Mouse (Mus musculus): ENCODE data around the gene Sos1.

The Sos1 gene

DNA sequence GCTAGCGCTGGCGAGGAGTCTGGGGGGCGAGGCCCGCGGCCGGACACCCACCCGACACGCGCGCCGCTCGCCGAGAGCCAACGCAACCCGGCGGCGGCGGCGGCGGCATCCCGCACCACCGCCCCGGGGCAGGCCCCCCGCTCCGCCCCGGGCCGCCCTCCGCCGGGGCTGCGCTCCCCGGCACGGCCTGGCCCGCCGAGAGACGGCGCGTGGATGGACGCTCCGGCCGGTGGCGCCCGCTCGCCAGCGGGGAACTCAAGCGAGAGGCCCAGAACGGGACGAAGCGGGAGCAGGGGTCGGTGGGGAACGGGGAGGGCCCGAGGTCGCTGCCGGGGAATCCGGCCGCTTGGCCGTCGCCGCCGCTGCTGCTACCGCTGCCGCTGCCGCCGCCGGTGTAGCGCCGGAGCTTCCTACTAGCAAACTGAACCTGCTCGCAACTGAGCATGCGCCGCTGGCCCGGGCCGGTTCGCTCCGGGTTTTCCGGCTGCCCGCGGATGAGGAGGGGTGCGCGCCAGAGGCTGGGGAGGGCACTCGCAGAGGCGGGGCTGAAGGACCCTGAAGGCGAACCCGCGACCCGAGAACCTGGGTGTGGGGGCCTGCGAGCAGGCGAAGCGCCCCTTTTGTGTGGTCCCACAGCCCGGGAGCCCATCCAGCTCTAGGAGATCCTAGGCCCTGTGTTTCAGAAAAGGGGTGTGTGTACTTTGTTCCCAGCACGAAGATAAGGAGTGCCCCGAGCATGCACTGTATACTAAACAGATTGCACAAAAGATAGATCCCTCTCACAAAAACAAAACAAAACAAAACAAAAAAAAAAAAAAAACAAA is at the start of gene Sos1:
TSS of gene Sos1 (minus strand) at position 423 of the 824 bp plus-strand sequence.
- DNase-seq (ENCODE audit: low read depth, low spot score), result peak; percentile 84

DNA sequence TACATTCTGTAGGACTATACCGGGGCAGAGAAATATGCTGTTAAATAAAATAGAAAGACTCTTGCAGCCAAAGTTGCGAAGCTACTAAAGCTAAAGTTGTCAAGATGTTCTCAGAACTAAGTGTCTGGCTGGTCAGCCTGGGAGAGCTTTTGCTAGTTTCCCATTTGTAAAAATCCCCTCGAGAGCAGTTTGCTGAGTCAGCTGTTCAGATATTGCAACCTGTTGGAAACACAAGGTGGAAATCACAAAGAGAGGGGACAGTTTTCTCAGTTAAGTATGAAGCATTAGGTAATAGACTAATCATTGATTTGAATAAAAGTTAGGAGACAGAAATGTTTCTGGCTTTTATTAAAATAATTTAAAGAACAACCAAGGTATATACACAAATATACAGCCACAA is 43.0 kb upstream of the Sos1 start:
- DNase-seq (ENCODE audit: low read depth, low spot score), result no peak

DNA sequence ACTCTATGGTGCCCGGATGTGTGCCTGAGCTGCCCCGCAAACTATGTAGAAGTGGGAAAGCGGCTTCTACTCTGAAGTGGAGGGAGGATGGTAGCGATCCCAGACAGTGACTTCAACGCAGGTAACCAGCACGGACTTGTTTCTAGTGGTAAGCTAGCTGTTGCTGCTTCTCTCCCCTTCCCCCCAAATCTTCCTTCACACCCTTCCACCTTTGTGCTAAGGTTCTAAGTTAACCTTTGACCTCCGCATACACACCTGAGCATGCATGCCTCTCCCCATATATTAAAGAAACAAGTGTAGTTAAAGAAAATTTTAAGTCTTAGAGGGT is 41.9 kb upstream of the Sos1 start:
- DNase-seq (ENCODE audit: low read depth, low spot score), result no peak

DNA sequence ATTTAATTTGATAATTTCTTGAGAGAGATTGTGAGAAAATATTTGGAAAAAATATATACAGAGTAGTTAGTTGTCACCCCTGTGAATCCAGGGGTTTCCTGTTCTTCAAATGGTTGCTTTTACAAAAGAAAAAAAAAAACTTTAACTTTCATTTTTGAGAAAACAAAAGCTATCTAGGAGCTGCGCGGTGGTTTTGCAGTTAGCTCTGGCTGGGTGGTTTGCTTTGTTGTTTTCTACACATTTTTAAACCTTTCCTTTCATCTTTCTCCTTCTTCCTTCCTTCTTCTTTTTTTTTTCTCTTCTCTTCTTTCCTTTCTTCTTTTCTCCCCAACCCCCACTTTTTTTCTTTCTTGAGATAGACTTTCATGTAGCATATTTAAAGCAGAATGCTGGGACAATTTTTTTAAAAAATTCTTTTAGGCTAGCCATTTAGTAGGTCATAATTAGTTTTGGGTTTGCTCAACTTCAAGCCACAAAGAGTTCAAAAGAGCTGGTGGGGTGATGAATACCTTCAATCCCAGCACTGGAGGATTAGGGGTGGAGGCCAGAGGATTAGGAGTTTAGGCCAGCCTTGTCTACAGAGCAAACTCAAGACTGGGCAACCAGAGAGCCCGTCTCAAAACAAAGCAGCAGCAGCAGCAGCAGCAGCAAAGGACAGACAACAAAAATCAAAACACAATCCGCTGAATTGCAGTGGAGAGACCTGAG is 41.4 kb upstream of the Sos1 start:
- DNase-seq (ENCODE audit: low read depth, low spot score), result no peak

DNA sequence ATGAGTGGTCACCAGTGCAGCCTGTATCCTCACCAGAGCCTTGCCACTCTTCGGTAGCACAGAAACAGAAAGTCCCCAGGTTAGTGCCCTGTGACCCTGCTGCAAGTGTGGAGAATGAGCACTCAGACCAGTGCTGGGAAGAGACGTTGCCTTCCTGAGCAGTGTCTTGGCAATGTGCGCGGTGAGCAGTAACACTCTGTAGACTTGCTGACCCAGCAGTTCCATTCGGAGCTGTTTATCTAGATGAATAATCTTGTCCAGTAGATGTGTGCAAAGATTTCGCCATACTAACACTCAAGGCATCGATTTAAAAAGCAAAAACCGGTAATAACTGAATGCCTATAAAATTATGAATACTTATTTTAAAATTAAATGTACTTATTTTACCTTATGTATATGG is 40.3 kb upstream of the Sos1 start:
- no peak for DNase-seq (ENCODE audit: low read depth, low spot score)

DNA sequence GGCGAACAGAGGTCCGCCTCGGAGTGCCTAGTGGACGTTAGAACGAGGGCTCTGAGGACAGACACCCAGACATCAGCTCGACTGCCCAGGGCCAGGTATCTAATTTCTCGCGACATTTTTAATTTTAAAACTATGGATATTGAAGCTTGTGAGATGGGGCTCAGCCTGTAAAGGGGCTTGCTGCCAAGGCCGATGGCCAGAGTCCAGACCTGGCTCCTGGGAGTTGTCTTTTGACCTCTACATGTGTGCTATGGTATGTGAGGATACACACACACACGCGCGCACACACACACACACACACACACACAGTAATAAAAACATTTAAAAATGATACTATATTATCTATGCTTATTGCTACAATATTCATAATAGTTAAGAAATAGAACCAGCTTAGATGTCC is 38.6 kb upstream of the Sos1 start:
- no peak for DNase-seq (ENCODE audit: low read depth, low spot score)

DNA sequence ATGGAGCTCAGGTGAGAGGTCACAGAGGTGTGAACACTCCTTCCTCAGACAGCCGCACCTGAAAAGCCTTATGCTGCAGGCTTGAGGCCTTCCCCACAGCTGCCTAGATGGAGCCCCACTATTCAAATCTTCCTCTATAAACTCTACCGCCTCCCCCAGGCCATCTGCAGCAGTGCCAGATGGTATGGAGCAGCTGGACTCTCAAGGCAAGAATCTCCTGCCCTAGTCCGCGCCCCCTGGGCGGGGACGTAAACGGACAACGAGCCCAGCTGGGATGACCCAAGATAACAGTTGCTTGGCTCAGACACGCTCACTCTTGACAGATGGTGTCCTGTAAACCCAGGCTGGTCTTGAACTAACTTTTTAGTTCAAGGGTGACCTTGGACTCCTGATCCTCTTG is 37.0 kb upstream of the Sos1 start:
- no peak for DNase-seq (ENCODE audit: low read depth, low spot score)

DNA sequence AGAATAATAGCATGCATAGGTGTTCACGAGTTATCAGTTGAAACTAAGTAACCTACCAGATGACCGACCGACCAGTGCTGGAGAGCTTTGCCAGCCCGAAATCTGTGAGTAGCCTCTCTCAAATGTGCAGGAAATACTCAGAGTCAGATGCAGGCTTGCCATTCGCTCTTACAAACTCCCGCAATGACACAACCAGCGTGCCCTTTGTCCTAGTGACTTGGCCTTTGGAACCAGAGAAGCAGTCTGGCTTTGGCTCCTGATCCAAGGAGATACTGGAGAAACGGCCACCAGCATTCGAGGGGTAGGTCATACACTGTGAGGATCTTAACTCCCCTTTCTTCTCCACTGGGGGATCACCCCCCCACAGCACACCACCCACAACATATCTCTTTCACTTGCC is 35.7 kb upstream of the Sos1 start:
- DNase-seq (ENCODE audit: low read depth, low spot score), result no peak

DNA sequence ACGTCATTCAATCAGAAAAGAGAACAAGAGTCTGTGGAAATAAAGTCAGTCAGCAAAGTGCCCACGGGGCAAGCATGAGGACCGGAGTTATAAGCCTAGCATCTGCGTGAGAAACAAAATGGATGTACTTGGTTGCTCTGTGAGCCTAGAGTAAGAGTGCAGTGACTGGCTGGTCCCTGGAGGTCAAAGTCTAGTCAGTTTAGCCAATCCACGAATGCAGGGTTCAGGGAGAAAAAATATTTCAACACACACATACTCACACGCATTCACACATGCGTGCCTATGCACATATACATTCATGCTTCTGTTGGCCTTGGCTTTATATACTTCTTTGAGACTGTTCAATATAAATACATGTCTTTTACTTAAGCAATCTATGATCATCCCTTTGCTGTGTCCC is 35.3 kb upstream of the Sos1 start:
- no peak for DNase-seq (ENCODE audit: low read depth, low spot score)

DNA sequence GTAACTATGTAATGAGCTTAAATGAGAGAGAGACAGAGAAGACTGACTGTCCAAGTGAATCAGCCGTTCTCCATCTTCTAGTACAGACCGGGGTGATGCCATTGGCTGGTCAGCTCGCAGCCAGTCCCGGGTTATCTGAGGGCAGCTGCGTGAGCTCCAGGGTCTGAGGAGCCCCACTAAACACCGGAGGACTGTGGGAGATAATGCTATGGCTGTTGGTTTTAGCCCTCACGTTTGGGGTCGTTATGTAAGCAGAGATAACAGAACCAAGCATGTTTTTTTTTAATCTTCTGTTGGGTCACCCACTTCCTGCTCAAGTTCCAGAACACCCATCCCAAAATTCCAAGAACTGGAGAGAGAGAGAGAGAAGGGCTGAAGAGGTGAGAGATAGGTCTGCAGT is 33.5 kb upstream of the Sos1 start:
- DNase-seq (ENCODE audit: low read depth, low spot score), result no peak

DNA sequence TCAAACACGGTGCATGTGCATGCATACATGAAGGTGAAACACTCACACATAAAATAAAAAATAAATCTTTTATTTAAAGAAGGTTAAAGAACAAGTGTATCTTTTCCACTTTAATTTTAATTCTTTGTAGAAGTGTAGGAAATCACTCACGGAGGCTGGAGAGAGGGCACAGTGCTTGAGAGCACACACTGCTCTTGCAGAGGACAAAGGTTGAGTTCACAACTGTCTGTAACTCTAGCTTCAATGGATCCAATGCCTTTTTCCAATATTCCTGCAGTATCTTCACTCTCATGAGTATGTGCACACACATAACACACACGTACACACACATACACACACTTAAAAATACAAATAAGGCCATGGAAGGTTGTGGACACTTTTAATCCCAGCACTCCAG is 30.2 kb upstream of the Sos1 start:
- DNase-seq (ENCODE audit: low read depth, low spot score), result no peak

DNA sequence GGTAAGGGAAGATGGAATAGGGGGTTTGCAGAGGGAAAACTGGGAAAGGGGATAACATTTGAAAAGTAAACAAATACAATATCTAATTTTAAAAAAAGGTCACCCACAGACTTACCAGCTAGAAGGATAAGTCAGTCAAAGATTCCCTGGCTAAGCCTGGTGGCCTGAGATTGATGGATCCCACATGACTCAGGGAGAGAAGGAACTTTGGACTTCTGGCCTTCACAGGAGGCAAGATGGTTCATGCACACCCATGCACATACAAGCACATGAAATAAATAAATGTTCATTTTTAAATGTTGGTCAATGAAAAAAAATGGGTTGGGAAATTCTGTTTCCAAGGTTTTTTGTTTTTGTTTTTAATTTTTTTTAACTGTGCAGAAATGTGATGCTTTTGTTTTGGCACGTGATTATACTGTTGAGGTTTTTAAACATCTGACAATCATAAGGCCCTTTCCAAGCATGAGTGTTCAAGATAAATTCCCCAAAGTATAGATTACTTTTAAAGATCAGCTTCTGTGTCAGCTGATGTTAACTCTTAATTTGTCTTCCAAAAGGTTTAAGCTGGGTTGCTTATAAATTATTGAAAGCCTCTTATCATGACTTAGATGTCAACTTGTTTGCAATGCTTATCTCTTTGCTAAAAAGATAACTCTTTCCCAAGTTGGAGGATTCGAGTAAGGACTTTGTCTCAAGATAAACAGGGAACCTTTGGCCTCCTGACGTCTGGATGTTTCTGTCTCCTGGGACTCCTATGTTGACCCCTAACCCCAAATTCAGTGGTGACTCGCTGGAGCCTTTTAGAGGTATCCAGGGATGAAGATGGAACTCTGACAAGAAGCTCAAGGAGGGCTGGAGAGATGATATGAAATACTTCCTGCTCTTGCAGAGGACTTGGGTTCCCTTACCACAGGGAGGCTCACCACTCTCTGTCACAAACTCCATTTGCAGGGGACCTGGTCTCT is 29.5 kb upstream of the Sos1 start:
- no peak for DNase-seq (ENCODE audit: low read depth, low spot score)

DNA sequence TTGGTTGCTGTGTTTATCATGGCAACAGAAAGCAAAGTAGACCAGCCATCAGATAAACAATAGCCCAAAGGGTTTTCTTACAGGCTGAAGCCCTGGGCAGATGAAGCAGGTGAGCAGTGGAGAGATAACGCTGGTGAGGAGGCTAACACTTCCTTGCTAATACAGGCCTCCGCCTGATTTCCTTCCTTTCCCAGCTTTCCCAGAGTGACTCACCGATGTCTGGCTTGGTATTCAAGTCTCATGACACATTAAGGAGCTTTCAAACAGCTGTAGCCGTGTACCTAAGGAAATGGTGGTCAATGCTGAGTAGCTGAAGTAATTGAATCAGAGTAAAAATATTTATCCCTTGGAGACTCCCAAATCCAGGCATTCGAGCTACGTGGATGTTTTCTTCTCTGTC is 25.5 kb upstream of the Sos1 start:
- no peak for DNase-seq (ENCODE audit: low read depth, low spot score)

DNA sequence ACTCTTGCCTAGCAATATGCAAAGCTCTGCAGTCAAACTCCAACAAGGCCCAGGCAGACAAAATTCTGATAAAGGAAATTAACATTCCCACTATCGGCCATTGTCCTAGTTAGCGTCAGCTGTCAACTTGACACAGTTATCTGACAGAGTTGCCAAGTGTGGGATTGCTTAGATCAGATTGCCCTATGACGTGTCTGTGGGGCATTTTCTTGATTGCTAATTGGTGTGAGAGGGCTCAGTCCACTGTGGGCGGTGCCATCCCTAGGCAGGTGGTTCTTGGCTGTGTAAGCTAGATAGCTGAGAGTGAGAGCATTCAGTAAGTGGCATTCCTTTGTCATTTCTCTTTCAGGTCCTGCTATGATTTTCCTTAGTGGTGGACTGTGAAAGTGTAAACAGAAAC is 25.1 kb upstream of the Sos1 start:
- DNase-seq (ENCODE audit: low read depth, low spot score), result no peak

DNA sequence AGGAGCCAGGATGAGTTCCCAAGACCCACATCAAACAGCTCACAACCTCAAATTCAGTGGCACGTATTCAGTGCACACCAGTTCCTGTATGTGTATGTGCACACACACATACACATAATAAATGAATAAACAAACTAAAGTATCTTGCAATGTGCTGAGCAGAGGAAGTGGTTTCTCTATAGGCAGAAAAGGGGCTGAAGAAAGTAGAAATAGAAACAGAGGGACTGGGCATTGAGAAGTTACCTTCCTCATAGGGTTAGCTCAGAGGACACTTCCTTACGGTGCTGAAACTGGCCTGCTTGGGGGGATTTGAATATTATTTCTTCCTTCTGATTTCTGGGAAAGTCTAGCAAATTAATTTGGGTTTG is 21.5 kb upstream of the Sos1 start:
- DNase-seq (ENCODE audit: low read depth, low spot score), result no peak

DNA sequence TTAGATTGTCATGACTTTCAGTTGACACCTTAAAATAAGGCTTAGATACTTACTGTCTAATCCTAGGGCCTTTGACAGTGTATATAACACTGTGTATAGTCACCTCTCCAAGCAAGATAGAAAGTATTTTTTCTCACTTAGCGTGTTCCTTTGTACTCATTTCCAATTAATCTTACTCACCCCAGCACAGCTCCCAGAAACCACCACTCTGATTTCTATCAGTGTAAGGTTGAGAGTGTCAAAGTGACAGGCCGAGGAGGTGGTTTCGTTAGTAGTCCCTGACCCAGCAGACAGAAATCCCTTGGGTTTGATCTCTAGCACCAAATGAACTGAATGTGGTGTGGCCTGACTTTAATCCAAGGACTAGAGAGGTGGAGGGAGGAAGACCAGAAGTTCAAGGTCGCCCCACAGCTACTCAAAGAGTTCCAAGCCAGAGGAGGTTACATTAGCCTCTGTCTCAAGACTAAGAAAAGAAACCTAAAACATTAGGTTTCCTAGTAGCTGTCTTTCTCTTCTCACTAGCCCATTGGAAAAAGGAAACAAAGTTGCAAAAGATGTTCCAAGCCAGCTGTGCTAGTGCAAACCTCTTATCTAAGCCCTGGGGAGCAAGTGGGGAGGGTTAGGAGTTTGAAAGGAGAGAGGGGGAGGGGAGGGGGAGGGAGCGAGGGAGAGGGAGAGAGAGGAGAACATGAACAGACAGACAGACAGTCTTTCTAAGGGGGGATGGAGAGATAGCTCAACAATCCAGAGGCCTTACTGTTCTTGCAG is 21.0 kb upstream of the Sos1 start:
- no peak for DNase-seq (ENCODE audit: low read depth, low spot score)

DNA sequence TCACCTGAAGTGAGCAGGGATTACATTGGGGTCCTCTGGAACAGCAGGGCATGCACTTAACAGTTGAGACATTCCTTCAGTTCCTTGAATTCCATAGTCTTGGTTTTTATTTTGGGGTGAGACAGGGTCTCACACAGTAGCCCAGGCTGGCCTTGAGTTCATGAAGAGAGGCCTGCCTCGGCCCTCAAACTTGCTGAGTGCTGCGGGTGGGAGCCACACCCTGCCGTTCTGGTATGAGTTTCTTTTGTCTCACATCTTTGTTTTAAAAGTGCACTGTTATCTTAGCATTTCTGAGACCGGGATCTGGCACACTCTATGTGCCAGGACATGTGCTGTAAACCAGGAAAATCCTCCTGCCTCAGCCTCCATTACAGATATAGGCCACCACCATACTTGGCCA is 19.8 kb upstream of the Sos1 start:
- no peak for DNase-seq (ENCODE audit: low read depth, low spot score)

DNA sequence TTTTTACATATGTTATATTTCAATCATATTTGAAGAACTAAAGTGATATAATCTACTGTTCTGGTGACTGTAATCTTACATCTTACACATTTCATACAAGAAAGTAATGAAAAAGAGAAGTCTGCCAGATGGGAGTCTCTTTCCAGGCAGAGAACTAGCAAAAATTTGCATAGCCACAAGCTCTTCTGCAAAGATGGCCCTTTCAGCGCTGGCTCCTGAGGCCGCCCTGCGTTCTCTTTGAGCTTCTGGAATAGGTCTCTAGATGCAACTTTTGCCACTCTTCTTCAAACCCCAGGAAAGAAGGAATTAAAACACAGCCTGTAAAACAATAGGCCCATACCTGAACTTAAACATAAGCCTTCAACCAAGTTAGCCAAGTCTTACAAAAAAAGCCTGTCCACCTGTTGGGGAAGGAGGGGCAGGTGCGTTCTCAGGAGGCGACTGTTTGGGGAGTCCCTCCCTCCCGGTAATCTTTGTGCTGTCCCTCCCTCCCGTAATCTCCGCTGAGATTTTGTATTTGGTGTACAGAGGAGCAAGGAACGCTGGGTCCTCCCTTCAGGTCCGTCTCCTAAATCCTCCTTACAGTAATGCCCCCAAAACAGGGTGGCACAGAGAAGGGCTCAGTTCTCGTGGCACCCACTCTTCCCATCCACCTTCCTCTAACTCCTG is 18.5 kb upstream of the Sos1 start:
- no peak for DNase-seq (ENCODE audit: low read depth, low spot score)

DNA sequence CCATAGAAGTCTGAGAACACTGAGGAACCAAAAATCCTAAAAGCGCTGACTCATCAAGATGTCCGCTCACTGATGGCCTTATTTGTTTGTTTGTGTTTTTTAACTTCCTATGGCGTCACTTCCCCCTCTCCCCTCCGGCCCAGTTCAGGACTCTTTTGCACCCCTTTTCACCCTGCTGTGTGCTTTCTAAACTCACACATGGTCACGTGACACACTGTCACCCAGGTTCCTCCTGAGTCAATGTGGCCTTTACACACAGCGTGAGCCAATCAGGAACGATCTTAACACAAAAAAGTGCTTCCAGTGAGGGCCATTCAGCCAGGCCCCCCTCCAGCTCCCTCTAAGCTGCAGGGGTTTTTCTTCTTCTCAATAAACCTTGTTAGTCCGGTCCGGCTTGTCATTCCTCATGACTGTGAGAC is 16.9 kb upstream of the Sos1 start:
- DNase-seq (ENCODE audit: low read depth, low spot score), result no peak

DNA sequence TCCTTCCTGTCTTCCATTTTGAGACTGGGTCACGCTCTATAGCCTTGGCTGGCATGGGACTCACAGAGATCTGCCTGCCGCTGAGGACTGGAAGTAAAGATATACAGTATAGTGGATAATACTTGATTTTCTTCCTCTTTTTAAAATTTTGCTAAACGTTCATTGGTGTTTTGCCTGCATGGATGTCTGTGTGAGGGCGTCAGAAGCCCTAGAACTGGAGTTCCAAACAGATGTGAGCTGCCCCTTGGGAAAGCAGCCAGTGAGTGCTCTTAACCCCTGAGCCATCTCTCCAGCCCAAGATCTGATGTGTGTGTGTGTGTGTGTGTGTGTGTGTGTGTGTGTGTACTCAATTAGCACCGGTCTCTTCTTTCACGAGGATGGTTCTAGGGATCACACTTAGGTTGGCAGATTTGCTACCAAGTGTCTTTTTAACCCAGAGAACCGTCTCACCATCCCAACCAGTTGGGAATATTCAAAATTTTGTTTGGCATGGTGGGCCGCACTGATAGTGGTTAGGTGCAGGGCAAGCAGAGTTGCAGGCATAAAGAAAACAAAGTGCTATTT is 16.4 kb upstream of the Sos1 start:
- no peak for DNase-seq (ENCODE audit: low read depth, low spot score)

DNA sequence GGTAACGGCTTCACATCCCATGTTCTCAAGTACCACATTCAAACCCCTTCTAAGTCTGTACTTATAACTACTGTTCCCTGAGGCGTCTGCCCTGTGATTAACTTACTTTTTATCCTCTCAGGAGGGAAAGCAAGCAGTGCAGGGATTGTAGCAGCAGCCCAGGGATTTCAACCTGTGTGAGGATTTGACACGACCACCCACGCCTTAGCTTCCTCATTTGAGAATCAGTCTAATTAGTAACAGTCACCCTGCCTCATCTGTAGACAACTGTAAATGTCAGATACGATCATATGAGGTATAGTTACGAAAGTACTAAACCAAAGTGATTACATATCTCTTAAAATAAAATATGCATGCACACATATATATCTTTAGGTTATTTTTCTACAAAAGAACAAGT is 15.9 kb upstream of the Sos1 start:
- no peak for DNase-seq (ENCODE audit: low read depth, low spot score)
